ENCODE assay signal across 14 mouse cellular contexts in the genomic region with DNA sequence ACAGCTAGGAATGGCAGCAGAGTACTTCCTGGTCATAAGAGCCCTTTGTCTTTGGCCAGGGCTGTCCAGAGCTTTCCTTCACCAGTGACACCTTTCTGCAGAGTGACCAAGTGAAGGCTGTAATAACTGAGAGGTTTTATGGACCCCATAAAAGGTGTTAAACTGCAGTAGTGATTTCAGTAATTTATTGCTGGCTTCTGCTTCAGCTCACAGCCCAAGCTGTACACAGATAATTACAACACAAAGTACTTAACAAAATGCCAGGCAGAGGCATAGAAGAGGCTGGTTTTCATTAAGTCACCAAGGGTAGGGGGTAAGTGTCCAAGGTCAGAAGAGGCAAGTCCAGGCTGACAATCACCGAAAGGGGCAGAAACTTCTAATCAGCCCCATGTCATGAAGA.
"Had no signal": no experiment of that assay in that cellular context is flagged by ENCODE, and none has a peak within 500 bp of the region (broad histone marks: within the 10 kb centered on the region; RNA-seq: fewer than 3 reads in every experiment).

No protein-coding gene starts in this region.

- H3K4me1 ChIP-seq: midbrain, embryonic 12.5 days had no signal

- DNase-seq: kidney, adult 9 months; kidney, postnatal 4 days; lung, adult 18-20 months; retina, postnatal 1 day; right cerebral cortex, postnatal 4 days; spleen, adult 18-20 months; thymus, adult 18-20 months; thymus, postnatal 14 days had no signal

- H3K27me3 ChIP-seq: intestine, embryonic 15.5 days; midbrain, embryonic 12.5 days had no signal

- H3K4me3 ChIP-seq: intestine, embryonic 15.5 days; limb, embryonic 13.5 days; midbrain, embryonic 12.5 days had no signal

- H3K4me2 ChIP-seq: intestine, embryonic 15.5 days; limb, embryonic 13.5 days; midbrain, embryonic 12.5 days had no signal

- H3K36me3 ChIP-seq: intestine, embryonic 15.5 days; limb, embryonic 13.5 days; midbrain, embryonic 12.5 days had no signal

- H3K9me3 ChIP-seq: intestine, embryonic 15.5 days; limb, embryonic 13.5 days; midbrain, embryonic 12.5 days had no signal

- H3K27ac ChIP-seq: hindbrain, postnatal 0 days; intestine, embryonic 15.5 days; limb, embryonic 13.5 days; liver, embryonic 14.5 days; midbrain, embryonic 12.5 days had no signal

- ATAC-seq: hindbrain, postnatal 0 days; intestine, embryonic 15.5 days; midbrain, embryonic 16.5 days had no signal

- H3K9ac ChIP-seq: intestine, embryonic 15.5 days; limb, embryonic 13.5 days; liver, embryonic 14.5 days; midbrain, embryonic 12.5 days had no signal
